Mouse (Mus musculus) limb, embryonic 12.5 days (tissue): ENCODE results near the gene Agap3. TPM values are rescaled to one million over a fixed set of nuclear protein-coding genes. Genes with fewer than 3 reads are reported as not detected.
A peak's percentile ranks its signal among the peaks of the same experiment; 100 is the strongest.

Source experiments
- ATAC-seq: fragments of 200-750 bp; cut with Nextera tagmentation; 2 replicates; pipeline ENCODE4 v1.8.0; 2017; ENCODE audit warnings: low read depth, moderate TSS enrichment; ENCODE audit not compliant: insufficient number of reproducible peaks, insufficient read depth, low FRiP score, low TSS enrichment
- H3K27ac ChIP-seq: fragments of 300-500 bp; sonication (generic); 2 replicates; pipeline ENCODE4 v1.5.1; 2016; ENCODE audit warnings: mild to moderate bottlenecking, moderate library complexity
- H3K27me3 ChIP-seq: fragments of 300-500 bp; sonication (generic); 2 replicates; pipeline ENCODE4 v1.6.1; 2016; ENCODE audit warnings: mild to moderate bottlenecking, moderate library complexity
- H3K36me3 ChIP-seq: fragments of 300-500 bp; sonication (generic); 2 replicates; pipeline ENCODE4 v1.6.1; 2016; ENCODE audit warnings: mild to moderate bottlenecking, moderate library complexity
- H3K4me1 ChIP-seq: fragments of 300-500 bp; sonication (generic); replicated peaks from 2 replicates; pipeline ENCODE4 v1.6.1; 2016
- H3K4me2 ChIP-seq: fragments of 300-500 bp; sonication (generic); 2 replicates; pipeline ENCODE4 v1.6.1; 2016; ENCODE audit warnings: mild to moderate bottlenecking, moderate library complexity
- H3K4me3 ChIP-seq: fragments of 300-500 bp; sonication (generic); replicated peaks from 2 replicates; pipeline ENCODE4 v1.5.1; 2016; ENCODE audit warnings: mild to moderate bottlenecking
- H3K9ac ChIP-seq: fragments of 300-500 bp; sonication (generic); replicated peaks from 2 replicates; pipeline ENCODE4 v1.6.1; 2016; ENCODE audit warnings: mild to moderate bottlenecking, moderate library complexity
- H3K9me3 ChIP-seq: fragments of 300-500 bp; sonication (generic); 2 replicates; pipeline ENCODE4 v1.6.1; 2016; ENCODE audit warnings: mild to moderate bottlenecking, moderate library complexity
- WGBS: fragments of 180-500 bp; shearing (Covaris S2); methylation state at CpG from one replicate; pipeline ENCODE4 v1.1.7; 2016; 5-methylcytosine and 5-hydroxymethylcytosine counted together
- polyA plus RNA-seq: library from polyadenylated mRNA; unstranded; fragments of >200 nt; fragmentation: Nextera tagmentation; extraction: Ambion mirVana; gene quantifications from 2 replicates; pipeline ENCODE4 v1.2.1, GENCODE M21; 2016

Gene Agap3
- polyA plus RNA-seq, 1 experiment from 2014 or later: 67.8 TPM

- no peak for ATAC-seq
- H3K4me3 ChIP-seq: no peak overlapping the region
- peaks cover 100% of the 10 kb centered on the region for H3K36me3 ChIP-seq
- H3K9ac ChIP-seq: no peak overlapping the region
- no peak overlapping the region for H3K4me2 ChIP-seq
- H3K9me3 ChIP-seq: no peaks in the 10 kb centered on the region
- WGBS: 91% methylated on average over 15 of the region's 15 CpGs
- H3K27ac ChIP-seq: no peak overlapping the region
- peaks cover 9% of the 10 kb centered on the region for H3K4me1 ChIP-seq
- no peaks in the 10 kb centered on the region for H3K27me3 ChIP-seq
Observed at GRCm38 (mm10) chr5:24495019-24495418, 43.0 kb downstream of the Agap3 start.

- no peak overlapping the region for H3K27ac ChIP-seq
- H3K27me3 ChIP-seq: no peaks in the 10 kb centered on the region
- peaks cover 100% of the 10 kb centered on the region for H3K36me3 ChIP-seq
Observed at GRCm38 (mm10) chr5:24496756-24497155, 44.8 kb downstream of the Agap3 start.

GRCm38 (mm10) chr5:24497526-24497925 is 45.5 kb downstream of the Agap3 start:
- peaks cover 100% of the 10 kb centered on the region for H3K36me3 ChIP-seq
- H3K4me3 ChIP-seq: no peak overlapping the region
- H3K27ac ChIP-seq: no peak overlapping the region
- H3K27me3 ChIP-seq: peaks cover 7% of the 10 kb centered on the region; the same call in 1 of the 2 replicates
- ATAC-seq: no peak
- no peaks in the 10 kb centered on the region for H3K4me1 ChIP-seq
- H3K9ac ChIP-seq: no peak overlapping the region
- no peak overlapping the region for H3K4me2 ChIP-seq
- WGBS: 73% methylated on average over 12 of the region's 12 CpGs
- H3K9me3 ChIP-seq: no peaks in the 10 kb centered on the region

More at GRCm38 (mm10) chr5:24496756-24497155, 44.8 kb downstream of the Agap3 start:
- no peak overlapping the region for H3K4me2 ChIP-seq
- ATAC-seq: no peak
- no peak overlapping the region for H3K4me3 ChIP-seq
- 69% methylated on average over 6 of the region's 6 CpGs for WGBS
- H3K4me1 ChIP-seq: no peaks in the 10 kb centered on the region
- 0 out of 2 replicates have a peak overlapping the region, but pooled peaks have one; percentile 9 for H3K9ac ChIP-seq
- no peaks in the 10 kb centered on the region for H3K9me3 ChIP-seq

- H3K4me3 ChIP-seq: no peak overlapping the region
- no peak overlapping the region for H3K27ac ChIP-seq
- ATAC-seq: no peak
- 0 out of 2 replicates have a peak, but pooled peaks cover under 1% of the 10 kb centered on the region for H3K4me1 ChIP-seq
- H3K9me3 ChIP-seq: no peaks in the 10 kb centered on the region
- 81% methylated on average over 10 of the region's 10 CpGs for WGBS
- H3K36me3 ChIP-seq: peaks cover 89% of the 10 kb centered on the region
- no peak overlapping the region for H3K4me2 ChIP-seq
- peaks cover 22% of the 10 kb centered on the region for H3K27me3 ChIP-seq
- H3K9ac ChIP-seq: no peak overlapping the region
Observed at GRCm38 (mm10) chr5:24499113-24499512, 47.1 kb downstream of the Agap3 start.

GRCm38 (mm10) chr5:24500851-24501250 is 48.9 kb downstream of the Agap3 start:
- H3K36me3 ChIP-seq: peaks cover 72% of the 10 kb centered on the region
- no peak overlapping the region for H3K27ac ChIP-seq
- no peaks in the 10 kb centered on the region for H3K9me3 ChIP-seq
- no peak for ATAC-seq
- H3K9ac ChIP-seq: no peak overlapping the region
- peaks cover 40% of the 10 kb centered on the region for H3K27me3 ChIP-seq
- 91% methylated on average over 11 of the region's 11 CpGs for WGBS
- peaks cover 9% of the 10 kb centered on the region; the same call in 1 of the 2 replicates for H3K4me1 ChIP-seq
- H3K4me2 ChIP-seq: no peak overlapping the region
- no peak overlapping the region for H3K4me3 ChIP-seq

- peaks cover 53% of the 10 kb centered on the region for H3K36me3 ChIP-seq
- no peak overlapping the region for H3K9ac ChIP-seq
- H3K9me3 ChIP-seq: no peaks in the 10 kb centered on the region
- H3K4me2 ChIP-seq: no peak overlapping the region
- peaks cover 9% of the 10 kb centered on the region; the same call in 1 of the 2 replicates for H3K4me1 ChIP-seq
- ATAC-seq: no peak
- no peak overlapping the region for H3K27ac ChIP-seq
- H3K27me3 ChIP-seq: peaks cover 46% of the 10 kb centered on the region
- no peak overlapping the region for H3K4me3 ChIP-seq
- WGBS: 63% methylated on average over 4 of the region's 4 CpGs
Observed at GRCm38 (mm10) chr5:24502786-24503185, 50.8 kb downstream of the Agap3 start.

GRCm38 (mm10) chr5:24505513-24505912 is 53.5 kb downstream of the Agap3 start:
- Histone ChIP-seq H3K4me1 (peaks cover 9% of the 10 kb centered on the region; the same call in 1 of the 2 replicates), H3K27me3 (peaks cover 49% of the 10 kb centered on the region), H3K27ac (no peak overlapping the region), H3K9ac (no peak overlapping the region), H3K4me3 (no peak overlapping the region), H3K9me3 (no peaks in the 10 kb centered on the region), H3K4me2 (no peak overlapping the region), H3K36me3 (peaks cover 25% of the 10 kb centered on the region)
- no peak for ATAC-seq
- 54% methylated on average over 2 of the region's 2 CpGs for WGBS

- no peaks in the 10 kb centered on the region for H3K9me3 ChIP-seq
- no peak overlapping the region for H3K27ac ChIP-seq
- no peak overlapping the region for H3K9ac ChIP-seq
- H3K4me2 ChIP-seq: no peak overlapping the region
- ATAC-seq: no peak
- WGBS: 89% methylated on average over 7 of the region's 7 CpGs
- H3K27me3 ChIP-seq: peaks cover 41% of the 10 kb centered on the region
- no peaks in the 10 kb centered on the region for H3K36me3 ChIP-seq
- H3K4me1 ChIP-seq: peaks cover 9% of the 10 kb centered on the region; the same call in 1 of the 2 replicates
- no peak overlapping the region for H3K4me3 ChIP-seq
Observed at GRCm38 (mm10) chr5:24508406-24508805, 56.4 kb downstream of the Agap3 start.

- H3K27me3 ChIP-seq: peaks cover 26% of the 10 kb centered on the region
- WGBS: 53% methylated on average over 11 of the region's 11 CpGs
- H3K27ac ChIP-seq: no peak overlapping the region
- ATAC-seq: no peak
- no peak overlapping the region for H3K4me2 ChIP-seq
- peaks cover 4% of the 10 kb centered on the region for H3K4me1 ChIP-seq
- no peak overlapping the region for H3K9ac ChIP-seq
- no peak overlapping the region for H3K4me3 ChIP-seq
- no peaks in the 10 kb centered on the region for H3K36me3 ChIP-seq
- no peaks in the 10 kb centered on the region for H3K9me3 ChIP-seq
Observed at GRCm38 (mm10) chr5:24510635-24511034, 58.7 kb downstream of the Agap3 start.

GRCm38 (mm10) chr5:24512271-24512670 is 60.3 kb downstream of the Agap3 start:
- 53% methylated on average over 8 of the region's 8 CpGs for WGBS
- no peak for ATAC-seq

GRCm38 (mm10) chr5:24521366-24521765 is 69.4 kb downstream of the Agap3 start:
- Histone ChIP-seq H3K27ac (no peak overlapping the region), H3K9ac (no peak overlapping the region), H3K36me3 (no peaks in the 10 kb centered on the region), H3K9me3 (no peaks in the 10 kb centered on the region), H3K4me2 (no peak overlapping the region), H3K4me1 (peaks cover 14% of the 10 kb centered on the region), H3K4me3 (no peak overlapping the region), H3K27me3 (peaks cover 92% of the 10 kb centered on the region)
- no peak for ATAC-seq
- WGBS: 59% methylated on average over 8 of the region's 8 CpGs

More at GRCm38 (mm10) chr5:24512271-24512670, 60.3 kb downstream of the Agap3 start:
- H3K4me3 ChIP-seq: no peak overlapping the region
- no peak overlapping the region for H3K27ac ChIP-seq
- no peaks in the 10 kb centered on the region for H3K36me3 ChIP-seq
- H3K27me3 ChIP-seq: peaks cover 26% of the 10 kb centered on the region
- no peaks in the 10 kb centered on the region for H3K9me3 ChIP-seq
- H3K4me2 ChIP-seq: no peak overlapping the region
- no peak overlapping the region for H3K9ac ChIP-seq
- H3K4me1 ChIP-seq: peaks cover 4% of the 10 kb centered on the region

- H3K27me3 ChIP-seq: peaks cover 94% of the 10 kb centered on the region
- H3K9me3 ChIP-seq: no peaks in the 10 kb centered on the region
- no peak overlapping the region for H3K4me2 ChIP-seq
- 48% methylated on average over 8 of the region's 8 CpGs for WGBS
- no peak overlapping the region for H3K4me3 ChIP-seq
- ATAC-seq: no peak
- no peaks in the 10 kb centered on the region for H3K36me3 ChIP-seq
- H3K4me1 ChIP-seq: peaks cover 19% of the 10 kb centered on the region
- H3K9ac ChIP-seq: no peak overlapping the region
- no peak overlapping the region for H3K27ac ChIP-seq
Observed at GRCm38 (mm10) chr5:24523806-24524205, 71.8 kb downstream of the Agap3 start.
